Mouse (Mus musculus): ENCODE measurements at regions not wholly inside any gene's neighbourhood (a gene's known extent, or its start where the extent isn't known, plus 50 kb on each side); places are given as distances from the start of the nearest gene placed in this dataset.

DNA sequence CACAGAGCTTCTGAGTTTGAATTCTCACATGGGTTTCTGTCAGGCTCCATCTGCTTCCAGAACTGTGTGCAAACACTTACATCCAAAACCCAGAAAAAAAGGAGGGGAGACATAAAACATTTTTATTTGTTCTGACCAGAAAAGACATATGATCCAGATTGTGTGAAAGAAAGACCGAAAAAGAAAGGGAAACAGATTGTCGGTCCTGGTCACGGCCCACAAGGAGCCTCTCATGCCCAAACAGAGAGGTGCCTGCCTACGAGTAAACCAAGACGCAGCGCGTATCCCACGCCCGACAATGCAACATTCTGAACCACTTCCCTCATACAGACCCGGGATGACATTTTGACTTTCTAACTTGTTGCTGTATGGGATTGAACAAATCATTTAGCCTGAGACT is 65.3 kb upstream of the Rgma start:
- 42% methylated on average over 10 of the region's 10 CpGs for WGBS
- Histone ChIP-seq H3K27ac (no peak overlapping the region), H3K36me3 (no peaks in the 10 kb centered on the region), H3K4me2 (no peak overlapping the region), H3K9ac (no peak overlapping the region), H3K9me3 (replicated peaks) (no peaks in the 10 kb centered on the region), H3K27me3 (peaks cover 20% of the 10 kb centered on the region), H3K4me1 (peaks cover 24% of the 10 kb centered on the region), H3K4me3 (replicated peaks) (no peak overlapping the region)
- no peak for ATAC-seq (replicated peaks; ENCODE audit: low FRiP score)

DNA sequence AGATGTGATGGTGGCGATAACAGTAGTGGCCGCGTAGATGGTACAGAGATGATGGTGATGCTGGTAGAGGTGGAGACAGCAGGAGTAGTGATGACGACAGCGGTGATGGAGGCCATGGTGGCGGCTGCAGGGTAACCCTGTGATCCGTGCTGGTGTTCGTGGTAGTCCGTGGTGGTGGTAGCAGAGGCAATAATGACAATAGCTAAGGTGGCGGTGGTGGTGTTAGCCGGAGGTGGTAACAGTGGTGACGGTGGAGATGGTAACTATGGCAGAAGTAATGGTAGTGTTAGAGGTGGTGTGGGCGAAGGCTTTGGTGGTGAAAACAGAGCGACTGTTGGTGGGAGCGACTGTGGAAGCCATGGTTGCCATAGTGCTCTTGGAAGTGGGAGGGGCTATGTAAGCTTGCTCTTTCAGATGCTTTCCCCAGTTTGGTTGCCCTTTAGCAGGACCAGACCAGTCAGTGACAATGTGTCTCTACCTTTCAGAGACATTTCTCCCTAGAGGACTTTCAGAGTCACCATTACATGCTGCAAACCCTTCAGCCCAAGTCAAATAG is 64.7 kb upstream of the Rgma start:
- H3K4me1 ChIP-seq, result peaks cover 22% of the 10 kb centered on the region
- no peak overlapping the region for H3K4me3 ChIP-seq (replicated peaks)
- H3K36me3 ChIP-seq, result no peaks in the 10 kb centered on the region
- WGBS, result 95% methylated on average over 15 of the region's 15 CpGs
- H3K27ac ChIP-seq, result no peak overlapping the region
- no peak overlapping the region for H3K9ac ChIP-seq
- ATAC-seq (replicated peaks; ENCODE audit: low FRiP score), result no peak
- H3K27me3 ChIP-seq, result peaks cover 20% of the 10 kb centered on the region
- H3K9me3 ChIP-seq (replicated peaks), result no peaks in the 10 kb centered on the region
- H3K4me2 ChIP-seq, result no peak overlapping the region

DNA sequence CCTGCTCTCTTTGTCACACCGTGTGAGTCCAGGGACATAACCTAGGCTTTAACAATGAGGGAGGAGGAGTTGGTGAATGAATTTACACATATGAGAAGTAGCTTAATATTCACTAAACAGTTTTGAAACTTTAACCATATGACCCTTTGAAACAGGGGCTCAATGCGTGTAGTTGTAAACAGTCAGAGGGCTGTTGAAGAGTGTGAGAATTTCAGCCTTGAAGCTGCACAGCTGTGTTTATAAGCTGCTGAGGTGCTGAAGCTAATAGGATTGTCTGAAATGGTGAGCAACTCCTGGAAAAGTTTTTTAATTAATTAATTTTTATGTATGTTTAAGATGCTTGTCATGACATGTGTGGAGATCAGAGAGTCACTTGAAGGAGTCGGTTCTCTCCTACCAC is 59.8 kb upstream of the Rgma start:
- Histone ChIP-seq H3K4me2 (no peak overlapping the region), H3K27me3 (peaks cover 7% of the 10 kb centered on the region; the same call in 1 of the 2 replicates), H3K9ac (no peak overlapping the region), H3K27ac (no peak overlapping the region), H3K36me3 (no peaks in the 10 kb centered on the region), H3K4me1 (no peaks in the 10 kb centered on the region), H3K4me3 (replicated peaks) (no peak overlapping the region), H3K9me3 (replicated peaks) (no peaks in the 10 kb centered on the region)
- no peak for ATAC-seq (replicated peaks; ENCODE audit: low FRiP score)
- 64% methylated on average over 3 of the region's 3 CpGs for WGBS

DNA sequence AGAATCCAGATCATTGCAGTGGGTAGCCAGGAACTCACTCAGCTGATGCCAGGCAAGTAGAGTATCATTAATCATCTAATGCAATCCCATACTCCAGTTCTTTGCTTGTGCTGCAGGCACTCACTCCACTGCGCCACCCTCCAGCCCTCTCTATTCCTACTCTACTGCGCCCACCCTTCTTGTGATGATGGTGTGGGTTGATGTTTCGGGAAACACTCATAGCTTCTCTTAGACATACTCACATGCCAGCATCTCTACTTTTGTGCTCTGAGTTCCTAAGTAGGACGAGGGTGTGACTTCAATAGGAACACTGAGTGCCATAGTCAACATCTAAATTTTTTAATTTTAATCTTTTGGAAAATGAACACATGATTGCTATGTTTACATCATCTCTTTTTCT is 57.7 kb upstream of the Rgma start:
- no peak overlapping the region for H3K4me2 ChIP-seq
- no peak overlapping the region for H3K4me3 ChIP-seq (replicated peaks)
- H3K9ac ChIP-seq, result no peak overlapping the region
- no peak overlapping the region for H3K27ac ChIP-seq
- H3K4me1 ChIP-seq, result no peaks in the 10 kb centered on the region
- no peaks in the 10 kb centered on the region for H3K36me3 ChIP-seq
- ATAC-seq (replicated peaks; ENCODE audit: low FRiP score), result no peak
- WGBS, result 95% methylated on average over 4 of the region's 4 CpGs
- peaks cover 7% of the 10 kb centered on the region; the same call in 1 of the 2 replicates for H3K27me3 ChIP-seq
- no peaks in the 10 kb centered on the region for H3K9me3 ChIP-seq (replicated peaks)

DNA sequence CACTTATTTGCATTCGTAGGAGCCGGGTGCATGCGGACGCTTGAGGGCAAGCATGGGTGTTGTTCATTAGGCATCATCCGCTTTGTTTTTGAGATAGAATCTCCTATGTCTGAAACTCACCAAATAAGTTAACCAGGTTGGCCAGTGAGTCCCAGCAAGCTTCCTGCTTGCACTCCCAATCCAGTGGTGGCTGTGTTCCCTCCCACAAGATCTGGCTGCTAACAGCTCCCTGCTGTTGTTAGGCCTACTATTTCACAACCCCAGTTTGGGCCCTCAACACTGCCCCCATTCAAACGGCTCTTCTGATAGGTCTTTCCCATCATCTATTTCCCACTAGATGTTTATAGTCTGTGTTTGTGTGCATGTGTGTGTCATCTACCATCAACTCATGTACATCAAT is 56.3 kb upstream of the Rgma start:
- H3K4me2 ChIP-seq, result no peak overlapping the region
- no peak for ATAC-seq (replicated peaks; ENCODE audit: low FRiP score)
- no peaks in the 10 kb centered on the region for H3K36me3 ChIP-seq
- no peak overlapping the region for H3K27ac ChIP-seq
- no peaks in the 10 kb centered on the region for H3K27me3 ChIP-seq
- peaks cover 5% of the 10 kb centered on the region for H3K4me1 ChIP-seq
- H3K9ac ChIP-seq, result no peak overlapping the region
- no peak overlapping the region for H3K4me3 ChIP-seq (replicated peaks)
- no peaks in the 10 kb centered on the region for H3K9me3 ChIP-seq (replicated peaks)
- WGBS, result 92% methylated on average over 6 of the region's 6 CpGs

DNA sequence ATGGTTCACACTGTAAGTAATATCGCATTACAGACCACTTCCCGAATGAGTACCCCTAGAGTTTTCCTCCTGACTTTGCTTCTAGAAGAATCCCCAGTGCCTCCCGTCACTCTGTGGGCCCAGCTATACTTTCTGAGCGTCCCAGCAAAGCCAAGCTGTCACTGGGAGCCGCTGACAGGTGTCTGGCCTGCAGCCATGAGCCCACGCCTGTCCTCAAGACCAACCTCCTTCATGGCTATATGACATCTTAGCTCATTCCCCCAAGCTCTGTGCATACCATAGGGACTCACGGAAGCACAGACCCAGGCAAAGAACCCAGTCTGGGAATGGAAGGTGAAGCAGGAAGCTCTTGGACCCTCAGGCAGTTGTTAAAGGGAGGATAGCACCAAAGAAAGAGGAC is 55.3 kb upstream of the Rgma start:
- WGBS, result 78% methylated on average over 7 of the region's 7 CpGs
- no peak for ATAC-seq (replicated peaks; ENCODE audit: low FRiP score)

DNA sequence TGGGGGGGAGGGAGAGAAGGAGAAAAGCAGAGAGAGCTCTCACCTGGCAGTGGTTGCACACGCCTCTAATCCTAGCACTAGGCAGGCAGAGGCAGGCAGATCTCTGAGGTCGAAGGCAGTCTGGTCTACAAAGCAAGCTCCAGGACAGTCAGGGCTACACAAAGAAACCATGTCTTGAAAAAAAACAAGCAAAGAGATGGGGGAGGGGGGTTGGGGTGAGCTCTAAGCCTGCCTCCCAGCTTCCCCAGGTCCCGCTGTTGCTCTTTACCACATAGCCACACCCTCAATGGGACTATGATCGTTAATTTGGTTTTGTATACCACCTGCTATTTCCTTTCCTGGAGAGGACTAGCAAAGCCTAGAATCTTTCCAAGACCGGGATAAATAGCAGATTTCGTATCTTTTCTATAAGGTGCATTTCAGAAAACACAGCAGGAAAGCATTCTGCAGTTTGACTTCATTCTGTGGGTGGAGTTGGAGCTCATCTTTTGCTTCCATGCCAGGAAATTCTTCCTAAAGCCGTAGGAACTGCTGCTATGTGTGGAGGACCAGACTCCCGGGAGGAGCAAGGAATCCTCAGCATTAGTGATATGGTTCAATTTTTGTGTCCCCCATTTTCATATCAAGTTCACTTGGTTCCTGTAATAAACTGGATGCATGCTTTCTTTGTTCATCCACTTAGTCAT is 52.7 kb upstream of the Rgma start:
- no peak overlapping the region for H3K4me2 ChIP-seq
- WGBS, result 89% methylated on average over 8 of the region's 8 CpGs
- no peaks in the 10 kb centered on the region for H3K36me3 ChIP-seq
- H3K9ac ChIP-seq, result no peak overlapping the region
- no peaks in the 10 kb centered on the region for H3K9me3 ChIP-seq (replicated peaks)
- no peaks in the 10 kb centered on the region for H3K27me3 ChIP-seq
- H3K4me1 ChIP-seq, result peaks cover 20% of the 10 kb centered on the region
- H3K27ac ChIP-seq, result no peak overlapping the region
- H3K4me3 ChIP-seq (replicated peaks), result no peak overlapping the region
- no peak for ATAC-seq (replicated peaks; ENCODE audit: low FRiP score)

More for the DNA sequence above, 55.3 kb upstream of the Rgma start:
- H3K36me3 ChIP-seq, result no peaks in the 10 kb centered on the region
- H3K27ac ChIP-seq, result no peak overlapping the region
- H3K4me3 ChIP-seq (replicated peaks), result no peak overlapping the region
- no peak overlapping the region for H3K9ac ChIP-seq
- H3K4me1 ChIP-seq, result peaks cover 5% of the 10 kb centered on the region
- H3K9me3 ChIP-seq (replicated peaks), result no peaks in the 10 kb centered on the region
- no peak overlapping the region for H3K4me2 ChIP-seq
- H3K27me3 ChIP-seq, result no peaks in the 10 kb centered on the region

DNA sequence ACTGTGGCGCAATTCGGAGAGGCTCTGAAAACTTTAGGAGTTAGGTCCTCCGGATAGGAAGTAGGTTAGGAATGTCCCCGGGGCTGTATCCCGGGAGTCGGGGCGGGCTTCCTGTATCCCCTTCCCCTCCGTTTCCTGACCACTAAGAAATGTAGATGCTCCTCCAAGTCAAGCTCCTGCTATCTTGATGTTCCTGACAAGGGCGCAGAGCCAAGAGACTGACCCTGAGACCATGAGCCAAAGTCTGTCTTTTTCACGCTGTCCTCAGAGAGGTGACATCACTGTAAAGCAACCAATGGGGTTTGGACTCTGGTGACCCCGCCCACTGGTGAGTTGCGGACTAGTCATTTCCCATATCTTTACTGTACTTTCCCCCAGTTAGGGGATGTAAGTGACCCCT is 51.8 kb upstream of the Rgma start:
- Histone ChIP-seq H3K4me2 (peak overlapping the region; percentile 41), H3K4me1 (peaks cover 29% of the 10 kb centered on the region), H3K4me3 (replicated peaks) (no peak overlapping the region), H3K27me3 (no peaks in the 10 kb centered on the region), H3K9ac (no peak overlapping the region), H3K27ac (no peak overlapping the region), H3K9me3 (replicated peaks) (no peaks in the 10 kb centered on the region), H3K36me3 (no peaks in the 10 kb centered on the region)
- no peak for ATAC-seq (replicated peaks; ENCODE audit: low FRiP score)
- WGBS, result 45% methylated on average over 12 of the region's 12 CpGs

DNA sequence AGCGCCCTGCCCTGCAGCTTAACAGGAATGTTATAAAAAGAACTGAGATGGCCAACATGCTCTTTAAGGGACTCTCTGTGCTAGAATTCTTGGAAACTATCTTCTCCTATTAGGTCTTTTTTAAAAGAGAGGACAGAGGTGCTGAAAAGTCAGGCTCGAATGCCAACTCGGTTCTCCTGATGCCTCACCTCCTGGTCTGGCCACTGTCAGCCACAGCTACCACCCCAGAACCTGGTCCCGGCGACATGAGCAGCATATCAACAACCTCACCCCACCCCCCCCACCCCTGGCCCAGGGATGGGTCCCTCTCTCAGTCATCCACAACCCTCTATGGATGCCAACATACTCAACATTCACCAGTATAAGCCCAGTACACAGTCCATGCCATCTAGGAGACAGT is 49.8 kb upstream of the Rgma start:
- H3K27me3 ChIP-seq, result no peaks in the 10 kb centered on the region
- peaks cover 41% of the 10 kb centered on the region for H3K4me1 ChIP-seq
- H3K9me3 ChIP-seq (replicated peaks), result no peaks in the 10 kb centered on the region
- no peak overlapping the region for H3K4me2 ChIP-seq
- H3K4me3 ChIP-seq (replicated peaks), result no peak overlapping the region
- 92% methylated on average over 5 of the region's 5 CpGs for WGBS
- ATAC-seq (replicated peaks; ENCODE audit: low FRiP score), result no peak
- no peak overlapping the region for H3K9ac ChIP-seq
- no peak overlapping the region for H3K27ac ChIP-seq
- no peaks in the 10 kb centered on the region for H3K36me3 ChIP-seq

All from kidney, embryonic 15.5 days (tissue).